Mouse (Mus musculus) forebrain, embryonic 14.5 days (tissue): ENCODE results near the gene Mafk. TPM values are rescaled to one million over a fixed set of nuclear protein-coding genes. Genes with fewer than 3 reads are reported as not detected.
"Not testable (repeated sequence)": the region's sequence is repeated elsewhere in the genome, so short reads cannot be mapped to it uniquely, and the experiment has no call there.

Experiments
- ATAC-seq: fragments of 200-750 bp; cut with Nextera tagmentation; 2 replicates; pipeline ENCODE4 v1.8.0; 2017; ENCODE audit warnings: mild to moderate bottlenecking, moderate library complexity
- DNase-seq: peaks from one replicate; pipeline ENCODE4 v3.0.0-alpha.2; 2015; ENCODE audit warnings: low spot score
- H3K27ac ChIP-seq: fragments of 300-500 bp; sonication (generic); 2 replicates; pipeline ENCODE4 v1.5.1; 2014; ENCODE audit warnings: low read depth, mild to moderate bottlenecking, control low read depth, low read length, moderate library complexity
- H3K27me3 ChIP-seq: fragments of 300-500 bp; sonication (generic); replicated peaks from 2 replicates; pipeline ENCODE4 v1.6.1; 2014; ENCODE audit warnings: low read length, control low read depth, mixed read lengths; ENCODE audit not compliant: control insufficient read depth, insufficient read depth
- H3K36me3 ChIP-seq: fragments of 300-500 bp; sonication (generic); 2 replicates; pipeline ENCODE4 v1.6.1; 2014; ENCODE audit warnings: low read length, control low read depth; ENCODE audit not compliant: control insufficient read depth, insufficient read depth
- H3K4me1 ChIP-seq: fragments of 300-500 bp; sonication (generic); 2 replicates; pipeline ENCODE4 v1.6.1; 2014; ENCODE audit warnings: antibody characterized with exemption, low read length, control low read depth; ENCODE audit not compliant: control insufficient read depth, insufficient read depth
- H3K4me2 ChIP-seq: fragments of 300-500 bp; sonication (generic); 2 replicates; pipeline ENCODE4 v1.6.1; 2014; ENCODE audit warnings: mild to moderate bottlenecking, control low read depth, low read length
- H3K4me3 ChIP-seq: fragments of 300-500 bp; sonication (generic); 2 replicates; pipeline ENCODE4 v1.5.1; 2014; ENCODE audit warnings: low read depth, low read length, control low read depth
- H3K9ac ChIP-seq: fragments of 300-500 bp; sonication (generic); 2 replicates; pipeline ENCODE4 v1.6.1; 2014; ENCODE audit warnings: mild to moderate bottlenecking, low read length, control low read depth, moderate library complexity
- H3K9me3 ChIP-seq: fragments of 300-500 bp; sonication (generic); replicated peaks from 2 replicates; pipeline ENCODE4 v1.6.1; 2016; ENCODE audit warnings: low read length, control low read depth, mixed read lengths; ENCODE audit not compliant: control insufficient read depth
- WGBS: fragments of 180-500 bp; shearing (Covaris S2); extraction: QIAGEN DNeasy Blood & Tissue Kit; methylation state at CpG from one replicate; pipeline ENCODE4 v1.1.7; 2014; 5-methylcytosine and 5-hydroxymethylcytosine counted together
- polyA plus RNA-seq: library from polyadenylated mRNA; unstranded; fragments of >200 nt; fragmentation: Nextera tagmentation; extraction: Ambion mirVana; gene quantifications from 2 replicates; pipeline ENCODE4 v1.2.1, GENCODE M21; 2014

The Mafk gene
- polyA plus RNA-seq, result 7.5 and 11.7 TPM in 2 replicates

DNA sequence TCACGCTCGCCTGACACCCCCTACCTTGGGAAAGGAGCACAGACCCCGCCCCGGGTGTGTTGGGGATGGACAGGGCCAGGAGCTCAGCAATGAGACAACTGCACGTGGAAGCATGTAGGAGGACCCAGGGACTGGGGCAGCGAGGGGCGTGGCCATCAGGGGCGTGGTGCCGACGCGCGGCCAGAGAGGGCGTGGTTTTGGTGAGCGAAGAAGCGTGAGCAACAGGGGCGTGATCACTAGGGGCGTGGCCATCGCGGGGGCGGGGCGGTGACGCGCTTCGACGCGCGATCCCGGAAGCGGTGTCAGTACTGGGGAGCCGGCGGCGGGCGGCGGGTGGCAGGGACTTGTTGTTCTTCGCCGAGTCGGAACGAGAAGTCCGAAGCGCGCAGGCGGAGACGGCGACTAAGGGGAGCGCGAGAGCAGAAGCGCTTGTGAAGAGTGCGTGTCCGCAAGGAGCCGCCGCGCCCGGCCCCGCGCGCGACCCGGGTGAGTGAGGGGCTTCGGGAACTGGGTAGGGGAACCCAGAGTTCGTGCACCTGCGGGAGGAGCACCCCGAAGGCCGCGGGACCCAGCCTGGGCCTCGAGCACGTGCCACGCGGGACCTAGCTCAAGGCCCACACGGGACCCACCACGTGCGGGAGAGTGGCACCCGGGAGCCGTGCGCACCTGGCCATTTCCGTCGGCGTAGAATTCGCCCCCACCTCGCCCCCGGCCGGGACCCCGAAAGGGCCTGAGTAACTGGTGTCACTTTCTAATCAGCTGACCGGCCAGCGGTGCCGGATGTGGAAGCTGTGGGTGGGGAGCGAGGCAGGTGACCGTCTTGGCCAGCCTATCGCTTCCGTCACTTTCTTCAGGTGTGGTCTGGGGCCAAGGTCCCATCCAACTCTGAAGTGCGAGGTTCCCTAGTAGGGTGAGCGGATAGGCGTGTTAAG is at the start of gene Mafk:
Mafk (plus strand) TSS at position 287 of the 932 bp plus-strand sequence.
- Histone ChIP-seq H3K36me3 (no peaks in the 10 kb centered on the region), H3K9ac (peak within 1 kb of the TSS; percentile 74), H3K27me3 (no peaks in the 10 kb centered on the region), H3K4me1 (peaks cover 20% of the 10 kb centered on the region), H3K9me3 (no peaks in the 10 kb centered on the region), H3K27ac (0 out of 2 replicates have a peak within 1 kb of the TSS, but pooled peaks have one; percentile 33), H3K4me2 (peak within 1 kb of the TSS; percentile 100), H3K4me3 (peak within 1 kb of the TSS; percentile 79)
- DNase-seq (peak; percentile 91), ATAC-seq (peak; percentile 93)
- WGBS, result under 1% methylated on average over 77 of the region's 92 CpGs

DNA sequence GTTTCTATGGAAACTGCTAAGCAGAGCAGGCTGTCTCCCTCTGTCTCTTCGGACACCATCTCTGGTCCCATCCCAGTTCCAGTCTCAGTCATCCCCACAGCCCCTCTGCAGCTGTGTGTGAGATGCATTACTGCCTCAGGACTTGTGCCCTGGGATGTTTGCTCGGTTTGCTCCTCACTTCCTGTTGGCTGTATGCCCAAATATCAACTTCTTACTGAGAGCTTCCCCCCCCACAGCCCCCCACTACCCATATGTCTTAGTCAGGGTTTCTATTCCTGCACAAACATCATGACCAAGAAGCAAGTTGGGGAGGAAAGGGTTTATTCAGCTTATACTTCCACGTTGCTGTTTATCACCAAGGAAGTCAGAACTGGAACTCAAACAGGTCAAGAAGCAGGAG is 48.7 kb upstream of the Mafk start:
- H3K4me3 ChIP-seq, H3K36me3 ChIP-seq, ATAC-seq, H3K9me3 ChIP-seq, H3K27me3 ChIP-seq, H3K9ac ChIP-seq, DNase-seq, H3K4me2 ChIP-seq, H3K27ac ChIP-seq, H3K4me1 ChIP-seq: not testable (repeated sequence)
- 66% methylated on average over 3 of the region's 3 CpGs for WGBS

DNA sequence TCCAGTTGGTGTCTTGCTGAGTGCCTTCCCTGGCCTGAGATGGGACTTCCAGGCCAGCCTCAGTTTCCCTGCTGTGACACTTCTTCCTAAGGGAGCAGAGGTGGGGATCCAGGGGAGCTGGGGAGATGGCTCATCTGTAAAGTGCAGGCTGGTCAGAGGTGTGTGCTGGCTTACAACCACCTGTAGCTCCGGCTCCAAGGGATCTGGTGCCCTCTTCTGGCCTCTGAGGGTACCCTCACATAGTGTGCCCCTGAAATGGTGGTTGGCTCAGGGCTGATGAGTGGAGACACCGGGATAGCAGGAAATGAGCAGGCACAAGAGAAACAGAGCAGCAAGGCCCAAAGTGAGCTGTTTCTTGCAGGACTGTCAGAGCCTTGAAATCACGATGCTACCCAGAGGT is 45.5 kb upstream of the Mafk start:
- Histone ChIP-seq H3K4me1 (no peaks in the 10 kb centered on the region), H3K36me3 (peaks cover 4% of the 10 kb centered on the region; the same call in 1 of the 2 replicates), H3K27ac (no peak overlapping the region), H3K27me3 (no peaks in the 10 kb centered on the region), H3K4me2 (no peak overlapping the region), H3K9me3 (no peaks in the 10 kb centered on the region), H3K4me3 (no peak overlapping the region), H3K9ac (no peak overlapping the region)
- ATAC-seq (no peak), DNase-seq (peak; percentile 61)
- WGBS, result 8% methylated on average over 3 of the region's 3 CpGs

DNA sequence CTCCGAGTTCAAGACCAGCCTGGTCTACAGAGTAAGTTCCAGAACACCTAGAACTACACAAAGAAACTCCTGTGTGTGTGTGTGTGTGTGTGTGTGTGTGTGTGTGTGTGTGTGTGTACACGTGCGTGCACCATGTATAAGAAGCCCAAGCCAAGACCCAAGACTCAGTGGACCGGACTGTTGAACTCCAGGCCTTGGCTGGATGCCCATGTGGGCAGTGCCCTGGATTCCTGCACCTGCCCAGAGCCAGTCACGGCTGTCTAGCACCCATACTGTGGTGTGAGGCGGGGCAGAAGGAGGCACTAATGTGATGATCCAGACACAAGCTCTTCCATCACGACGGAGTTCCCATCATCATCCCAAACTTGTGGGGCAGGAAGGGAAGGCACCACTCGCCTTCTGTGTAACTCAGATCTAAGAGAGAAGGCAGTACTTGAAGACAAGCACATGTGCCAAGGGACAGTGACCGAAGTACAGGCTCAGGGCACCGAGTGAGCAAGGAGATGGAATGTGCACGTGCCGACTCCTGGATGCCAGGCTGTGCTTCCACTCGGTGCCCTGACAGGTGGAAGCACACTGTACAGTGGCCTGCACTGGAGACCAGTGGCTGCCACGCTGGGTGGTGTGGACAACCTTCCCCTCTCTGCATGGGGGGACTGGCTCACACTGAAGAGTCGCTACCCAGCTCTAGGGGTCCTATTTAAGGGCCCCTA is 41.7 kb upstream of the Mafk start:
- no peak overlapping the region for H3K9ac ChIP-seq
- H3K36me3 ChIP-seq, result peaks cover 36% of the 10 kb centered on the region
- no peak overlapping the region for H3K27ac ChIP-seq
- ATAC-seq, result no peak
- DNase-seq, result no peak
- H3K4me1 ChIP-seq, result no peaks in the 10 kb centered on the region
- 81% methylated on average over 16 of the region's 16 CpGs for WGBS
- no peak overlapping the region for H3K4me2 ChIP-seq
- H3K9me3 ChIP-seq, result no peaks in the 10 kb centered on the region
- no peaks in the 10 kb centered on the region for H3K27me3 ChIP-seq
- no peak overlapping the region for H3K4me3 ChIP-seq

DNA sequence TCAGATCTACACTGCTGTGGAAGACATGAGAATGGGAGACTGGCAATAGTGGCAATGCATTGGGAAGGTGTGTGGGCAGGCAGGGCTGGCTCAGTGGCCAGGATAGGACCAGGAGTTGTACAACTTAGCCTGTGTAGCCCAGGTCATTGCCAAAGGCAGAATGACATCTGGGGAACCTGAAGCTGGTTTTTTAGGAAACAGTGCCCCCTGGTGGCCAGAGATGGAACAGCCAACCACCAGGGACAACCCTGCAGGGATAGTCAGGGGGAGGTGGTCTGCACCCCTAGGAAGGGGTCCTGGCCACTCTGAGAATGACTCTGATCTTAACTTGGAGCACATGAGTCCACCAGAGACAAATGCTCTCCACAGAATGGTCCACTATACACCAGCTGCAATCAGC is 40.8 kb upstream of the Mafk start:
- H3K4me2 ChIP-seq, result no peak overlapping the region
- no peaks in the 10 kb centered on the region for H3K4me1 ChIP-seq
- H3K27me3 ChIP-seq, result no peaks in the 10 kb centered on the region
- DNase-seq (peak; percentile 73), ATAC-seq (peak; percentile 30)
- H3K36me3 ChIP-seq, result peaks cover 46% of the 10 kb centered on the region
- no peak overlapping the region for H3K9ac ChIP-seq
- no peak overlapping the region for H3K4me3 ChIP-seq
- no peaks in the 10 kb centered on the region for H3K9me3 ChIP-seq
- no peak overlapping the region for H3K27ac ChIP-seq

DNA sequence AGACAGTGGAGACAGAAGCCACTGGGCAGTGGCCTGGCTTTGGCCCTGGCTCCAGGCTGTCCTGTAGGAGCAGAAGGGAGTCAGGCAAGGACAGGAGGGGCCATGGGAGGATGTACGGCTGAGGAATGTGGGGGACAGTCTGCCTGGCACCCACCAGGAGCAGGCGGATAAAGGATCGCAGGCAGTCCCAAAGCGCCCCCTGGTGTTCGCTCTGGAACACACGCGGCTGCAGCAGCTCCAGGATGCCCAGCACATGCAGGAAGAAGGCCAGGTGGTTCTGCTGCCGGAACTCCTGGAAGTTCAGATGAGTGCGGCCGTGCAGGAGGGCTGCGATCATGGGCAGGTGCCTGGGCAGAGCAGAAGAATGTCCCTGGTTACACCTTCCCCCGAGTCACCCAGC is 36.6 kb upstream of the Mafk start:
- H3K4me3 ChIP-seq, result no peak overlapping the region
- no peak overlapping the region for H3K27ac ChIP-seq
- H3K36me3 ChIP-seq, result peaks cover 85% of the 10 kb centered on the region
- peak; percentile 27; the same call in 1 of the 2 replicates for ATAC-seq
- WGBS, result 39% methylated on average over 12 of the region's 12 CpGs
- DNase-seq, result peak; percentile 69
- no peak overlapping the region for H3K9ac ChIP-seq
- H3K4me1 ChIP-seq, result no peaks in the 10 kb centered on the region
- H3K27me3 ChIP-seq, result no peaks in the 10 kb centered on the region
- no peaks in the 10 kb centered on the region for H3K9me3 ChIP-seq
- H3K4me2 ChIP-seq, result no peak overlapping the region

DNA sequence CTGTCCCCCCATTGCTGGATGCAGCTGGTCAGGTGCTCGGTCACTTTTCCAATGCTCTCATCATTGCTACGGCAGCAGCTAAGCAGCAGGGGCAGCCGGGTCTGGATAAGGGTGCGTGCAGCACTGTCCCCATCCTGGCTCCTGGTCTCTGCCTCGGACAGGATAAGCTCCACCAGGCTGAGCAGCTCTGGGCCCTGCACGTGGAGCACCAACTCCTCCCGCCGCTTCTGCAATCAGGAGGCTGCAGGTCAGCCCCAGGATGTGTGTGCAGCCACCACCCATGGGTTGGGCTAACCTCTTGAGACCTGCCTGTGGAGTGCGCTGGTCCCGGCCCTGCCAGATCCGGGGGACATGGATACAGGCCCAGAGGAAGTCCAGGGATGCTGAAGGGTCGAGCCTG is 35.2 kb upstream of the Mafk start:
- H3K27ac ChIP-seq, result no peak overlapping the region
- no peak overlapping the region for H3K9ac ChIP-seq
- H3K9me3 ChIP-seq, result no peaks in the 10 kb centered on the region
- DNase-seq (no peak), ATAC-seq (no peak)
- no peak overlapping the region for H3K4me3 ChIP-seq
- WGBS, result 91% methylated on average over 12 of the region's 12 CpGs
- H3K4me1 ChIP-seq, result no peaks in the 10 kb centered on the region
- no peaks in the 10 kb centered on the region for H3K27me3 ChIP-seq
- H3K4me2 ChIP-seq, result no peak overlapping the region
- H3K36me3 ChIP-seq, result peaks cover 93% of the 10 kb centered on the region

DNA sequence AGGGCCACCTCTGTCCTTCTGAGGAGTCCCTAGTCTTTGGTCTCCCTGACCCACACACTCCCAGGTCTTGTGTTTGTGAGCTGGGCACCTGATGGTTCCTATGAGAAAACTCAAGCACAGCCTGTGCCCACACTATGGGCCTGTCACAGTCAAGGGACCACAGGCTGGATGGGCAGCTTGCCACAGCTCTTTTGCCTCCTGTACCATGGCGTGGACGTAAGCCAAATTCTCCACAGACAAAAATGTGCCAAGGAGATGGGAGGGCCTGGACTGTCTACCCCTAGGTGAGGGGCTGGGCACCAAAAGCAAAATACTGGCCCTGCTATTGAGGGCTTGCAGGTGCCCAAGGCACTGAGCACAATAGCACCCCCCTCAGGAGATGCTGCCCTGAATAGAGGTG is 34.7 kb upstream of the Mafk start:
- Histone ChIP-seq H3K4me2 (no peak overlapping the region), H3K27ac (no peak overlapping the region), H3K4me1 (no peaks in the 10 kb centered on the region), H3K9me3 (no peaks in the 10 kb centered on the region), H3K4me3 (no peak overlapping the region), H3K27me3 (no peaks in the 10 kb centered on the region), H3K9ac (no peak overlapping the region), H3K36me3 (peaks cover 93% of the 10 kb centered on the region)
- ATAC-seq (no peak), DNase-seq (no peak)
- WGBS, result 76% methylated on average over 2 of the region's 2 CpGs

DNA sequence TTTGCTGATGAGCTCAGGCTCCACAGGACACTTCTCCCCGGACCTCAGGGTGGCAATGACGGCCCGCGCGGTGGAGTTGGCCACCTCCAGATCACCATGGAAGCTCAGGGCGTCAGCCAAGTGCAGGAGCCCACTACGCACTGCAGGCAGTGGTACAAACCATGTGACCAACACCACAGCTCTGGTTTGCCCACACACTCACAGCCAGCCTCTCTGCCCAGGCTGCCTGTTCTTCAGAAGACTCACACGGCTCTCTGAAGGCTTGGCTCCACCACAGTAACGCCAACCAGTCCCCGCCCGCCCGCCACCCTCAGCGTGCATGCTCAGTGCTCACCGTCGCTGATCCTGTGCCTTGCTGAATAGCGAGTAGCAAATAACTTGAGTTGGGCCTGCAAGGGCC is 33.2 kb upstream of the Mafk start:
- Histone ChIP-seq H3K4me3 (no peak overlapping the region), H3K27me3 (no peaks in the 10 kb centered on the region), H3K4me2 (no peak overlapping the region), H3K9me3 (no peaks in the 10 kb centered on the region), H3K27ac (no peak overlapping the region), H3K36me3 (peaks cover 95% of the 10 kb centered on the region), H3K9ac (no peak overlapping the region), H3K4me1 (no peaks in the 10 kb centered on the region)
- 86% methylated on average over 16 of the region's 16 CpGs for WGBS
- ATAC-seq (no peak), DNase-seq (no peak)
